Mouse (Mus musculus) MEL (cell line): ENCODE measurements around the gene Shisa4.

Experiments used
- CHD2 ChIP-seq: IDR thresholded peaks from 2 replicates; pipeline ENCODE4 v1.6.1; 2011; ENCODE audit warnings: low read length, improper control_type of control experiment
- CTCF ChIP-seq, 3 experiments: IDR thresholded peaks in 2 of 3; conservative IDR thresholded peaks in 1 of 3; 2 replicates each; pipeline ENCODE4 v1.5.1; 2011 to 2012; ENCODE audit warnings: low read length in 3 of 3, low read depth in 2 of 3, mild to moderate bottlenecking in 2 of 3, improper control_type of control experiment in 1 of 3, inconsistent platforms in 1 of 3, mixed read lengths in 1 of 3, moderate library complexity in 1 of 3; ENCODE audit not compliant: control insufficient read depth in 1 of 3, insufficient read depth in 1 of 3, poor library complexity in 1 of 3, severe bottlenecking in 1 of 3
- ELF1 ChIP-seq: IDR thresholded peaks from 2 replicates; pipeline ENCODE4 v1.6.1; 2014; ENCODE audit warnings: low read depth, mild to moderate bottlenecking, inconsistent platforms, low read length, improper control_type of control experiment, moderate library complexity
- EP300 ChIP-seq, 2 experiments: IDR thresholded peaks; 2 replicates each; pipeline ENCODE4 v1.6.1; 2011; ENCODE audit warnings: improper control_type of control experiment in 2 of 2, low read length in 2 of 2, low read depth in 1 of 2, mild to moderate bottlenecking in 1 of 2
- GATA1 ChIP-seq: IDR thresholded peaks from 2 replicates; pipeline ENCODE4 v1.6.1; 2011; ENCODE audit warnings: low read depth, low read length, improper control_type of control experiment
- KAT2A ChIP-seq: conservative IDR thresholded peaks from 2 replicates; pipeline ENCODE4 v1.6.1; 2012; ENCODE audit warnings: low read depth, low read length, improper control_type of control experiment, inconsistent platforms
- POLR2A ChIP-seq, 2 experiments: IDR thresholded peaks; 2 replicates each; pipeline ENCODE4 v1.6.1; 2011 to 2012; ENCODE audit warnings: low read length in 2 of 2, mild to moderate bottlenecking in 2 of 2, control low read depth in 1 of 2, improper control_type of control experiment in 1 of 2, low read depth in 1 of 2, moderate library complexity in 1 of 2; ENCODE audit not compliant: control insufficient read depth in 1 of 2, insufficient read depth in 1 of 2, poor library complexity in 1 of 2
- POLR2AphosphoS5 ChIP-seq: IDR thresholded peaks from 2 replicates; pipeline ENCODE4 v1.6.1; 2012; ENCODE audit warnings: low read depth, borderline replicate concordance, mild to moderate bottlenecking, inconsistent platforms, low read length, moderate library complexity, mixed read lengths
- UBTF ChIP-seq: IDR thresholded peaks from 2 replicates; pipeline ENCODE4 v1.6.1; 2012; ENCODE audit warnings: low read depth, mild to moderate bottlenecking, inconsistent platforms, low read length, improper control_type of control experiment, moderate library complexity, borderline replicate concordance; ENCODE audit not compliant: insufficient read depth
- USF1 ChIP-seq: IDR thresholded peaks from 2 replicates; pipeline ENCODE4 v1.6.1; 2014; ENCODE audit warnings: low read depth, mild to moderate bottlenecking, inconsistent platforms, low read length, improper control_type of control experiment, moderate library complexity
- USF2 ChIP-seq, 2 experiments: IDR thresholded peaks; 2 replicates each; pipeline ENCODE4 v1.6.1; 2011 to 2012; ENCODE audit warnings: improper control_type of control experiment in 2 of 2, low read length in 2 of 2, borderline replicate concordance in 1 of 2, inconsistent platforms in 1 of 2, low read depth in 1 of 2, mild to moderate bottlenecking in 1 of 2; ENCODE audit not compliant: insufficient read depth in 1 of 2

GRCm38 (mm10) chr1:135385161-135385560, 10.1 kb upstream of the Shisa4 start:
- no peak for TF ChIP-seq USF1
- no peak for TF ChIP-seq UBTF
- no peak for TF ChIP-seq USF2 (IDR thresholded peaks at IDR 0.05; ENCODE audit: borderline replicate concordance in 1 of 2, insufficient read depth in 1 of 2, low read depth in 1 of 2, low read length in 2 of 2)
- TF ChIP-seq CTCF (IDR thresholded peaks at IDR 0.05 in 2 of 3, conservative IDR thresholded peaks at IDR 0.05 in 1 of 3; ENCODE audit: control insufficient read depth in 1 of 3, insufficient read depth in 1 of 3, low read depth in 2 of 3, low read length in 3 of 3, poor library complexity in 1 of 3, severe bottlenecking in 1 of 3) = no peak
- TF ChIP-seq POLR2AphosphoS5 = no peak
- TF ChIP-seq KAT2A = no peak
- no peak for TF ChIP-seq CHD2
- no peak for TF ChIP-seq ELF1
- no peak for TF ChIP-seq POLR2A (IDR thresholded peaks at IDR 0.05; ENCODE audit: control insufficient read depth in 1 of 2, insufficient read depth in 1 of 2, low read depth in 1 of 2, low read length in 2 of 2, poor library complexity in 1 of 2)
- TF ChIP-seq EP300 (IDR thresholded peaks at IDR 0.05; ENCODE audit: low read depth in 1 of 2, low read length in 2 of 2) = no peak
- no peak for TF ChIP-seq GATA1
